Mouse (Mus musculus): Measurements from ENCODE around the gene Rps10. TPM values are rescaled to one million over a fixed set of nuclear protein-coding genes. Genes with fewer than 3 reads are reported as not detected.

Rps10 gene
- polyA plus RNA-seq (2015; fragmentation: Nextera tagmentation; extraction: Ambion mirVana), result 868 and 923 TPM in 2 replicates

DNA sequence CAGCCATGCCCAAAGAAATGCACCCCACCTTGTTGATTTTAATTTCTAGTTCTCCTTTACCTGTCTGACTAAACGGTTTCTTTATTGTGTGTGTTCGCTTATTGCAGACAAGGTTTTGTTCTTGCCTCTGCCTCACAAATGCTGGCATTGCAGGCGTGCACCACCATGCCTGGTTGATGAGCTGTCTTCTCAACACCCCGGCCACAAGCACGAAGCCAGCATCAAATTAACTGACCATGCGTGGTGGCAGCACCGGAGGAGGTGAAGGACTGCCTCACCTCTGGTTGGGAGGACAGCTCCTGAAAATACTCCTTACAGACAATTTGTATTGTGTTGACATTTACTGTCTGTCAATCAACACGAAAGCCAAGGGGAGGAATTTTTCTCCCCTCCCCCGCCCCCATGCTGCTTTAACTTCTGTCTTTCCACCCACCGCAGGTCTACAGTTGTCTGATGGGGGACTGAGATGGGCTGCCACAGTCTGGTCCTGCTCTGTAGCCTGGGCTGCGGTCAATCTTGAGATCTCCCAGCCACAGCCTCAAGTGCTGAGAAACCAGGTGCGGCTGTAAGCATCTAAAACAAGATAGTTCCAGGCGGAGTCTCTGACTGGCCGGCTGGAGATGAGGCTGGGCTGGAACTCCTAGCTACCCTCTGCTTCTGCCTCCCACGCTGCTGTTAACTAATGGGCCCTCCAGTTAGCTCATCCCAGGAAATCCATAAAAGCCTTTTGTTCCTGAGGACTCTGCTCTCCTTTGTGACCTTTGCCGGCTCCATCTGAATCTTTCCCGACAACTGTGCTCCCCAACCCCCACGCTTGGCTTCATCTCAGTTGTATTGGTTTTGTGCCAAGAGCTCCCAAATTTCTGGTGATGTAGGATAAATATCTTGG lies at the start of gene Rps10:
Gene Rps10 (minus strand): TSS at position 538 of the 889 bp plus-strand sequence.
- peak within 1 kb of the TSS; percentile 86 for H3K27ac ChIP-seq
- peaks cover 37% of the 10 kb centered on the region for H3K4me1 ChIP-seq
- no peaks in the 10 kb centered on the region for H3K27me3 ChIP-seq
- H3K9ac ChIP-seq, result no peak within 1 kb of the TSS
- peak within 1 kb of the TSS; percentile 88 for H3K4me3 ChIP-seq
- H3K9me3 ChIP-seq, result no peaks in the 10 kb centered on the region
- H3K4me2 ChIP-seq, result peak within 1 kb of the TSS; percentile 64
- WGBS, result 48% methylated on average over 18 of the region's 18 CpGs
- H3K36me3 ChIP-seq, result peaks cover 20% of the 10 kb centered on the region
- no peak for ATAC-seq (ENCODE audit: borderline replicate concordance, extremely low read depth, low FRiP score, low TSS enrichment)

DNA sequence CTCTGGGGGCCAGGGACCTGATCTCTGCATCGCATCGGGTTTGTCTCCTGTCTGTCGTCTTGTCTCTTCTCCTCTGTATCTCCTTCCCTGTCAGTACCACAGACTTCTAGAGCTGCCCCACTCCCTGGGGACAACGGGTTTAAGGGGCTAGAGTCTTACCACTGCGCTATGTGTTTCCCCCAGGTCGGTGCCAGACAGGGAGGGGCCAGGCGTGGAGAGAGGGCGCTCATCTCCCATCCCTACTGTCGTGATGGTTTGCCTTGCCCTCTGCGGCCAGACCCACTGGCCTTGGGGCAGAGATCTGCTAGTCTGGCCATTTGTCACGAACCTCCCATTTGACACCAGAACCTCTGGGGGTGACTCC lies 49.1 kb upstream of the Rps10 start:
- 1% methylated on average over 11 of the region's 11 CpGs for WGBS
- ATAC-seq (ENCODE audit: borderline replicate concordance, extremely low read depth, low FRiP score, low TSS enrichment), result no peak
- H3K4me1 ChIP-seq, result peaks cover 17% of the 10 kb centered on the region
- no peaks in the 10 kb centered on the region for H3K9me3 ChIP-seq
- peak overlapping the region; percentile 33; the same call in 1 of the 2 replicates for H3K9ac ChIP-seq
- no peak overlapping the region for H3K27ac ChIP-seq
- peak overlapping the region; percentile 40 for H3K4me3 ChIP-seq
- peak overlapping the region; percentile 74 for H3K4me2 ChIP-seq
- H3K27me3 ChIP-seq, result peaks cover 52% of the 10 kb centered on the region
- no peaks in the 10 kb centered on the region for H3K36me3 ChIP-seq

DNA sequence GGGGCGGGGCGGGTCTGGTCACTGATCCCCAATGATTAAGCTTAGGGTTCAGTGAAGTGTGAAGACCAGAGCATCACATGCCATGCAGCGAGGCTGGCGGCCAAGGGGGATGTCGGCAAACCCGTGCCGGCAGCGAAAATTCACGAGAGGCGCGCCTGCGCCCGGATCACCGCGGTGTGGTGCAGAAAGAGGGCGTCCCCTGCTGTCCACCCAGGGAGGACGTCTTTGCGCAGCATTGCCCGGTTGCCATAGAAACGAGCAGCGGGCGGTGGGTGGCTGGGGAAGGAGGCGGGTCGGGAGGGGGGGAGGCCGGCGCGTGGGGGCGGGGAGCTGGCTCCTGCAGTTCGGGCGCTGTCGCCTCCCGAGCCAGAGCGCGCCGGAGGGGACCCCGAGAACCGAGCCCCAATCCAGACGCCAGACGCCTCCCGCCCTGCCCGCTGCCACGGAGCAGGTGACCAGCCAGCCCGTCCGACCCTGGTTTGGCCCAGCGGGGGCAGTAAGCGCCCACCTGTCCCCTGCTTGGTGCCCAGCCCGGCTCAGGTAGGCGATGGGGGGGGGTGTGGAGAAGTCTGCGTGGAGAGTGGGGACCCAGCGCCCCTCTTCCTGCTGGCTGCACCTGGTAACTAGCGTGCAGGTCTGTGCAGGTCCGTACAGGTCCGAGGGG lies 48.5 kb upstream of the Rps10 start:
- peak overlapping the region; percentile 33 for H3K9ac ChIP-seq
- H3K27me3 ChIP-seq, result peaks cover 52% of the 10 kb centered on the region
- no peaks in the 10 kb centered on the region for H3K9me3 ChIP-seq
- H3K27ac ChIP-seq, result no peak overlapping the region
- 1% methylated on average over 43 of the region's 53 CpGs for WGBS
- peaks cover 18% of the 10 kb centered on the region for H3K4me1 ChIP-seq
- no peak for ATAC-seq (ENCODE audit: borderline replicate concordance, extremely low read depth, low FRiP score, low TSS enrichment)
- peak overlapping the region; percentile 40 for H3K4me3 ChIP-seq
- peak overlapping the region; percentile 74 for H3K4me2 ChIP-seq
- no peaks in the 10 kb centered on the region for H3K36me3 ChIP-seq

DNA sequence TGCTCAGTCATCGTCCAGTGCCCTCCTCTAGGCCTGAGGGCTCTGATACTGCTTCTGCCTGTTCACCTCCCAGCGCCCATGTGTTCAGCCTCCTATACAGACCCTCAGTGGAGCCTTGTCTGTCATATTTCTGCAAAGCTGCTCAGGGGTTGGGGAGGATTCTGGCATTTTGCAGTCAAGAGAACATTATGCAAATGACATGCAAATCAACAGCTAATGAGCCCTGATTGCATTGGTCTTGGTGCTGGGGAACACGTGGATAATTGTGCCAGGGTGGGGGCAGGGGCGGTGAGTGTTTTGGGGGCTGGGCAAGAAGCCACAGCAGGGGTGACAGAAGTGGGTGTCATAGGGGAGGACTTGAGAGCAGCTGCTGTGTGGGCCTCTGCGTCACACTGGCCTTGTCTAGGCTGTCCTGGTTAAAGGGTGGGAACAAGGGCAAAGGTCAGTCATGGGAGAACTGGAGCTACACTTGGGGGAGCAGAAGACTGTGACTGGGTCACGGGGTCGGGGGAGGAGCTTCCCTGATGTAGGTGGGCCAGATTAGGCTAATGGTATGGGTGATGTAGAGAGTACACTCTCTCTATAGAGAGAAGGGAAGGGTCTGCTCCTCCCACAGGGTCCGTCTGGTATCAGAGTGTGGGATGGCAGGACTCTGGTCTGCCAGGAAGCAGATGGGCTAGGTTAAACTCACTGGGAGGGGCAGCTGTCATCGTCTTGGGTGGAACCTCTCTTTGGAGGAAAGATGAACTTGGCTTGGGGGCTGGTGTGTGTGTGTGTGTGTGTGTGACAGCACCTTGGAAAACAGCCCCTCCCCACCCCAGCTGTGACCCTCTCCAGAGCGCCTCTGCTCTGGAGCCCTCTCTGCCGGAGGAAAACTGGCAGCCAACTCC lies 42.7 kb upstream of the Rps10 start:
- Histone ChIP-seq H3K4me3 (no peak overlapping the region), H3K4me2 (no peak overlapping the region), H3K9ac (no peak overlapping the region), H3K27me3 (peaks cover 11% of the 10 kb centered on the region), H3K4me1 (peaks cover 9% of the 10 kb centered on the region; the same call in 1 of the 2 replicates), H3K36me3 (no peaks in the 10 kb centered on the region), H3K9me3 (no peaks in the 10 kb centered on the region), H3K27ac (no peak overlapping the region)
- peak; percentile 71 for ATAC-seq (ENCODE audit: borderline replicate concordance, extremely low read depth, low FRiP score, low TSS enrichment)
- 36% methylated on average over 11 of the region's 11 CpGs for WGBS

DNA sequence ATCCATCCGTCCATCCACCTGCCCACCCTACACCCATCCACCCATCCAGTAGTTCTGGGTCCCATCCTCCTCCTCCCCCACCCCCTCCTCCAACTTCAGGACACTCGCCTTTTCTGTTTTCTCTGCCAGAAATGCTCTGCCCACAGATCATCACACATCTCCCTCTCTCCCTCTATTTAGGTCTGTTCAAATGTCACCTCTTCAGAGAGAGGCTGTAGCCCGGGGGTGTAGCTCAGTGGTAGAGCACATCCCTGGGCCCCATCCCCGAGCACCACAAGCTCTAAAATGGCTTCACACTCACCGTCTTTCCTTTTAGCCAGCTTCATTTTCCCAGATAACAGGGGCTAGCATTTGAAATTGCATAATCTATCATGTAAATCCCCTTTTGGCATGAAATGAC lies 41.3 kb upstream of the Rps10 start:
- Histone ChIP-seq H3K36me3 (no peaks in the 10 kb centered on the region), H3K4me2 (no peak overlapping the region), H3K9me3 (no peaks in the 10 kb centered on the region), H3K4me1 (peaks cover 9% of the 10 kb centered on the region; the same call in 1 of the 2 replicates), H3K9ac (no peak overlapping the region), H3K4me3 (no peak overlapping the region), H3K27me3 (no peaks in the 10 kb centered on the region), H3K27ac (no peak overlapping the region)
- ATAC-seq (ENCODE audit: borderline replicate concordance, extremely low read depth, low FRiP score, low TSS enrichment), result no peak
- WGBS, result 76% methylated on average over 5 of the region's 5 CpGs

DNA sequence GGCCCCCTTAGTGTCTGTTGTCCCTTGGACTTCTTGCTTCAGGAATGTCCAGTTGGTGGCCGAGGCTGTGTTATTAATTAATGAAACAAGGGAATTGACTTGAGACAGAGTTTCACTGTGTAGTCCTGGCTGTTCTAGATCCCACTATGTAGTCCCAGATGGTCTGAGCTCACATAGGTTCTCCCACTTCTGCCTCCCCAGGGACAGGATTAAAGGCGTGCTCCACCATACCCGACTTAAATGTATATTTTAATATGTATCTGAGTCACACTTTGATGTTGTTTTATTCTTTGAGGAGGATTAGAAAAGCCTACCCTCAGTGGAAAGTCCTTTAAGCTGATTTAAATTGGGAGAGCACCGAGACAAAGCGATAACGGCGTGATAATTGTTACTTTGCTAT lies 39.8 kb upstream of the Rps10 start:
- H3K9ac ChIP-seq, result no peak overlapping the region
- H3K27me3 ChIP-seq, result no peaks in the 10 kb centered on the region
- H3K36me3 ChIP-seq, result no peaks in the 10 kb centered on the region
- H3K27ac ChIP-seq, result no peak overlapping the region
- no peak overlapping the region for H3K4me3 ChIP-seq
- H3K9me3 ChIP-seq, result no peaks in the 10 kb centered on the region
- 49% methylated on average over 7 of the region's 7 CpGs for WGBS
- H3K4me2 ChIP-seq, result no peak overlapping the region
- H3K4me1 ChIP-seq, result peaks cover 9% of the 10 kb centered on the region; the same call in 1 of the 2 replicates
- ATAC-seq (ENCODE audit: borderline replicate concordance, extremely low read depth, low FRiP score, low TSS enrichment), result no peak

DNA sequence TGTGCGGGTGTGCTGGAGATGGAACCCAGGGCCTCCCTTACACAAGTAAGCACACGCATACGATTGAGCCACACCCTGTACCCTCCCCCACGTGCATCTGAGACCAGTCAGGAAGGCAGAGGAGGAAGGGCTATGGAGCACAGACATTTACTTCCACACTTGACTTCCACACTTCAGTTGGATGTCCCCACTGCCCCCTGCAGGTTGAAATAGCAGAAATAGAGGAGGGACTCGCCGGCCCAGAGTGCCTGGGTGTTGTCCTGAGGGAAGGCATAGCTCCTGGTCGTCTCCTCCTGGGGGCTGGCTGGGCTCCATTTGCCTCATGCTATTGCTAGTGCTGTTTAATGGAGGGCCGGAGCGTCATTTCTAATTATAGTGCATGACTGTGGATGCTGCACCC lies 39.0 kb upstream of the Rps10 start:
- WGBS, result 49% methylated on average over 9 of the region's 9 CpGs
- Histone ChIP-seq H3K9me3 (no peaks in the 10 kb centered on the region), H3K36me3 (no peaks in the 10 kb centered on the region), H3K4me2 (no peak overlapping the region), H3K27me3 (no peaks in the 10 kb centered on the region), H3K27ac (no peak overlapping the region), H3K4me3 (no peak overlapping the region), H3K9ac (no peak overlapping the region), H3K4me1 (peaks cover 9% of the 10 kb centered on the region; the same call in 1 of the 2 replicates)
- ATAC-seq (ENCODE audit: borderline replicate concordance, extremely low read depth, low FRiP score, low TSS enrichment), result no peak

DNA sequence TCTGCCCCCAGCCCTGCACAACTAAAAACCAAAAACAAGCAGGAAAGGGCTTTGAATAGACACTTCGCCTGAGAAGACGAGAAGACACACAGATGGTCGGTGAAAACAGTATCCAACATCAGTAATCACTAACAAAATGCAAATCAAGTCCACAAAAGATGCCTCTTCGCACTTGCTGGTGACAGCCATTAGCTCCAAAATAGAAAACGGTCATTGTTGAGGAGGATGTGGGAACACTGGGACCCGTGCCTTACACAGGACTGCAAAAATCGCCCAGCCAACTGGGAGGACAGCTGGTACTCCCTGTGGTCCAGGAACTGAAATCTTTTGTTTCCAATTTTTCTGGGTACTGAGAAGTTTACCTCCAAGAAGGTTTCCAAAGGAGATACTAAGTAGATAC lies 37.5 kb upstream of the Rps10 start:
- WGBS, result 80% methylated on average over 7 of the region's 7 CpGs

DNA sequence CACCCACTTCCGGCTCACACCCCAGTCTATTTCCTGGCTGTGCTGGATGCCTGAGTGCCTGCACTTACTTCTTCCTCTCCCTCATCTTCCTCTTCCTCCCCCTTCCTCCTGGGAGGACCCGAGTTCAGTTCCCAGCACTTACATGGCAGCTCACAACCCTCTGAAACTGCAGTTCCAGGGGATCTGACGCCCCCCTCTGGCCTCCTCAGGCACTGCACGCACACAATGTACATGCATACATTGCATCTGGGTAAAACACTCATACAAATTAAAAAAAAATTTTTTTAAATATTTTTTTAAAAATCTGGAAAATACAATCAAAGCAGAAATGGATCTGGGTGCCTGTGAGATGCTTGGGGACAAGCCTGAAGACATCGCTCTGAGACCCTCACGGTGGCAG lies 35.3 kb upstream of the Rps10 start:
- H3K4me1 ChIP-seq, result no peaks in the 10 kb centered on the region
- WGBS, result 75% methylated on average over 6 of the region's 6 CpGs
- no peak for ATAC-seq (ENCODE audit: borderline replicate concordance, extremely low read depth, low FRiP score, low TSS enrichment)

More for the DNA sequence above, 37.5 kb upstream of the Rps10 start:
- no peak overlapping the region for H3K9ac ChIP-seq
- no peaks in the 10 kb centered on the region for H3K9me3 ChIP-seq
- no peak overlapping the region for H3K27ac ChIP-seq
- no peaks in the 10 kb centered on the region for H3K4me1 ChIP-seq
- H3K4me3 ChIP-seq, result no peak overlapping the region
- H3K4me2 ChIP-seq, result no peak overlapping the region
- H3K27me3 ChIP-seq, result no peaks in the 10 kb centered on the region
- no peak for ATAC-seq (ENCODE audit: borderline replicate concordance, extremely low read depth, low FRiP score, low TSS enrichment)
- no peaks in the 10 kb centered on the region for H3K36me3 ChIP-seq

DNA sequence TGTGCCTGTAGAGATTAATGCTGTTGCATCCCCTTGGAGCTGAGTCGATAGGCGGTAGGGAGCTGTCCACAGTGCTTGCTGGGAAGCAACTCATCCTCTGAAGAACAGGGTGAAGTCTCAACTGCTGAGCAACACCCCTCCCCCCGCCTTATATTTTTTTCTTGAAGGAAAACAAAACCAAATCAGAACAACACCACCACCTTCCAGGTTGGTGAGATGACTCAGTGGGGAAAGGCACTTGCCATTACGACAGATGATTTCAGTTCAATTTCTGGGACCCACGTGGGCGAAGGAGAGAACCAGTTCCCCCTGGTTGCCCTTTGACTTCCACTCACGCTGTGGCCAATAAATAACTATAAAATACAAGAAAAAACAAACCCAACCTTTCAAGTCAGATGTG lies 22.3 kb upstream of the Rps10 start:
- WGBS, result 57% methylated on average over 7 of the region's 7 CpGs
- no peak for ATAC-seq (ENCODE audit: borderline replicate concordance, extremely low read depth, low FRiP score, low TSS enrichment)

More for the DNA sequence above, 35.3 kb upstream of the Rps10 start:
- H3K4me2 ChIP-seq, result no peak overlapping the region
- no peaks in the 10 kb centered on the region for H3K27me3 ChIP-seq
- H3K9ac ChIP-seq, result no peak overlapping the region
- H3K27ac ChIP-seq, result no peak overlapping the region
- no peak overlapping the region for H3K4me3 ChIP-seq
- no peaks in the 10 kb centered on the region for H3K9me3 ChIP-seq
- no peaks in the 10 kb centered on the region for H3K36me3 ChIP-seq

DNA sequence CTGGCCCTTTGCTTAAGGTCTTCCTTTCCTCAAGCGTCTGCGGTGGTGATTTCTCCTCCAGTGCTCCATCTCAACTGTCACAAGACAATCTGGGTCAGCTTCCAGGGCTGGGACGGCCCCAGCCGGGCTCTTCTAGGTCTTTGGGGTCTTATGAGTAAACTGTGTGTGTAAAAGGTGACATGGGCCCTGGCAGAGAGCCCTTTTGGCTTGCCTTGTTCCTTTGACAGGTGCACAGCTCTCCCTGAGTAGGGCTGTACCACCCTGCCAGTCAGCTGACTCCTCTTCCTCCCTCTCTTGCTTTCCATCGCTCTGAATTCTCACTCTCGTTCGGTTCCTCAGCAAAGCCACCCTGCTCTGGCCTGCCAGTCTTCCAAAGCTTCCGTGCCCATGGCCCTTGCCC lies 20.7 kb upstream of the Rps10 start:
- Histone ChIP-seq H3K9ac (no peak overlapping the region), H3K27me3 (peaks cover 44% of the 10 kb centered on the region), H3K27ac (no peak overlapping the region), H3K4me2 (no peak overlapping the region), H3K9me3 (no peaks in the 10 kb centered on the region), H3K4me1 (peaks cover 12% of the 10 kb centered on the region), H3K4me3 (no peak overlapping the region), H3K36me3 (no peaks in the 10 kb centered on the region)
- no peak for ATAC-seq (ENCODE audit: borderline replicate concordance, extremely low read depth, low FRiP score, low TSS enrichment)
- 62% methylated on average over 8 of the region's 8 CpGs for WGBS

More for the DNA sequence above, 22.3 kb upstream of the Rps10 start:
- H3K4me1 ChIP-seq, result peaks cover 12% of the 10 kb centered on the region
- no peak overlapping the region for H3K4me3 ChIP-seq
- no peak overlapping the region for H3K27ac ChIP-seq
- H3K9ac ChIP-seq, result no peak overlapping the region
- no peaks in the 10 kb centered on the region for H3K36me3 ChIP-seq
- H3K4me2 ChIP-seq, result no peak overlapping the region
- no peaks in the 10 kb centered on the region for H3K9me3 ChIP-seq
- H3K27me3 ChIP-seq, result peaks cover 41% of the 10 kb centered on the region
